ENCODE assay signal across 8 mouse cellular contexts in the genomic region with DNA sequence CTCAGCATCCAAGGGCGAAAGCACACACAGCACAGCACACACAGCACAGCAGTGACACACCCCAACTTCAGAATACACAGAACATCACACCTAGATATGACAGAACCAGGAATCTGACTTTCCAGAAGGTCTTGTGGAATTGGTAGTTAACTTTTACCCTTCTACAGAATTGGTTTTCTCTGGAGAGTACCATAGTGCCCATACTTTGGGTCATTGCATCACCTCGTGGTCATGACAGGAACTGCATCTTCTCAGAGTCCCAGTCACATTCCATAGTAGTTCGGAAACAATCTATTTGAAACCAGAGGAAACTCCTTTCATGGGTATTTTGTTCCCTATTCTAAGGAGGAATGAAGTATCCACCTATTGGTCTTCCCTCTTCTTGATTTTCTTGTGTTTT.
DNase-seq lines count a peak whose midpoint lies in the region; ATAC-seq and TF ChIP-seq lines count a peak whose summit lies in the region.
"Had no signal": no experiment of that assay in that cellular context is flagged by ENCODE, and none has a peak within 500 bp of the region (broad histone marks: within the 10 kb centered on the region; RNA-seq: fewer than 3 reads in every experiment).

No protein-coding gene starts in this region.

- no peaks in the 10 kb centered on the region for H3K27me3 ChIP-seq in C2C12 (ENCODE audit: control insufficient read depth, insufficient read depth, insufficient read length)
- H3K27me3 ChIP-seq in ES-Bruce4 (ENCODE audit: control insufficient read depth, insufficient read depth, low read length, poor library complexity, severe bottlenecking), result no peaks in the 10 kb centered on the region
- H3K27me3 ChIP-seq in kidney, postnatal 0 days (ENCODE audit: insufficient read depth, low read length), result no peaks in the 10 kb centered on the region
- no peaks in the 10 kb centered on the region for H3K27me3 ChIP-seq in liver, postnatal 0 days (ENCODE audit: insufficient read depth, low read length)
- no peaks in the 10 kb centered on the region for H3K27me3 ChIP-seq in neural tube, embryonic 14.5 days (ENCODE audit: control insufficient read depth, insufficient read depth, low read length)
- H3K27me3 ChIP-seq: hindbrain, embryonic 15.5 days had no signal

- H3K4me2 ChIP-seq in kidney, postnatal 0 days (ENCODE audit: low read length), result no peak overlapping the region
- no peak overlapping the region for H3K4me2 ChIP-seq in liver, postnatal 0 days (ENCODE audit: low read depth, low read length)
- H3K4me2 ChIP-seq in neural tube, embryonic 14.5 days (ENCODE audit: low read depth, low read length), result no peak overlapping the region
- H3K4me2 ChIP-seq: hindbrain, embryonic 15.5 days had no signal

- no peaks in the 10 kb centered on the region for H3K9me3 ChIP-seq in ES-Bruce4 (replicated peaks; ENCODE audit: control insufficient read depth, insufficient read depth, low read length, poor library complexity, severe bottlenecking)
- no peaks in the 10 kb centered on the region for H3K9me3 ChIP-seq in kidney, postnatal 0 days (replicated peaks; ENCODE audit: low read length)
- no peaks in the 10 kb centered on the region for H3K9me3 ChIP-seq in liver, postnatal 0 days (ENCODE audit: low read length)
- H3K9me3 ChIP-seq in neural tube, embryonic 14.5 days (ENCODE audit: control insufficient read depth, low read length), result no peaks in the 10 kb centered on the region
- H3K9me3 ChIP-seq: hindbrain, embryonic 15.5 days had no signal

- peak; percentile 57 for TF ChIP-seq CTCF in C2C12 (IDR thresholded peaks at IDR 0.05; ENCODE audit: control insufficient read depth, insufficient read depth, insufficient read length)
- peak; percentile 24 for TF ChIP-seq CTCF in ES-Bruce4 (IDR thresholded peaks at IDR 0.05; ENCODE audit: low read depth, low read length)
- peak; percentile 92 for TF ChIP-seq CTCF in kidney, postnatal 0 days (IDR thresholded peaks at IDR 0.05; ENCODE audit: low read depth)
- peak; percentile 88 for TF ChIP-seq CTCF in liver, postnatal 0 days (IDR thresholded peaks at IDR 0.05; ENCODE audit: low read depth)

- H3K79me2 ChIP-seq in C2C12 (ENCODE audit: control insufficient read depth, insufficient read depth), result no peaks in the 10 kb centered on the region

- 37% methylated on average over 3 of the region's 3 CpGs for WGBS in kidney, postnatal 0 days
- 39% methylated on average over 3 of the region's 3 CpGs for WGBS in liver, postnatal 0 days (ENCODE audit: insufficient replicate concordance)
- 53% methylated on average over 3 of the region's 3 CpGs for WGBS in neural tube, embryonic 14.5 days

- ATAC-seq in kidney, postnatal 0 days (replicated peaks; ENCODE audit: low FRiP score, low read depth), result peak; percentile 51
- ATAC-seq in liver, postnatal 0 days, result peak; percentile 59
- peak; percentile 50; the same call in 1 of the 2 replicates for ATAC-seq in neural tube, embryonic 14.5 days (ENCODE audit: low read depth)

- TF ChIP-seq POLR2A in ES-Bruce4 (IDR thresholded peaks at IDR 0.05; ENCODE audit: insufficient read depth, low read length), result no peak

- H3K36me3 ChIP-seq in C2C12 (ENCODE audit: control insufficient read depth, insufficient read depth) (no peaks in the 10 kb centered on the region), ES-Bruce4 (ENCODE audit: control insufficient read depth, insufficient read depth, low read length, poor library complexity, severe bottlenecking) (no peaks in the 10 kb centered on the region)
- no peaks in the 10 kb centered on the region for H3K36me3 ChIP-seq in kidney, postnatal 0 days (ENCODE audit: insufficient read depth, low read length)
- no peaks in the 10 kb centered on the region for H3K36me3 ChIP-seq in liver, postnatal 0 days (replicated peaks; ENCODE audit: insufficient read depth, low read length)
- H3K36me3 ChIP-seq in neural tube, embryonic 14.5 days (ENCODE audit: control insufficient read depth, insufficient read depth, low read length), result no peaks in the 10 kb centered on the region
- H3K36me3 ChIP-seq: hindbrain, embryonic 15.5 days had no signal

- no peak overlapping the region for H3K27ac ChIP-seq in ES-Bruce4 (ENCODE audit: insufficient read depth, low read length)
- H3K27ac ChIP-seq in kidney, postnatal 0 days, result no peak overlapping the region
- no peak overlapping the region for H3K27ac ChIP-seq in liver, postnatal 0 days (ENCODE audit: low read depth)
- H3K27ac ChIP-seq in neural tube, embryonic 14.5 days (ENCODE audit: low read depth, low read length), result no peak overlapping the region
- H3K27ac ChIP-seq: hindbrain, embryonic 15.5 days had no signal

- DNase-seq in cerebellum, postnatal 10 days, result peak; percentile 78 to 85
- peak; percentile 60 for DNase-seq in gastrocnemius, postnatal 10 days
- DNase-seq in kidney, postnatal 0 days (ENCODE audit: low spot score), result peak; percentile 77
- DNase-seq in liver, postnatal 0 days, result peak; percentile 58

- TF ChIP-seq EP300 in ES-Bruce4 (IDR thresholded peaks at IDR 0.05; ENCODE audit: insufficient read depth, low read depth, low read length), result no peak
- TF ChIP-seq EP300 in liver, postnatal 0 days (IDR thresholded peaks at IDR 0.05; ENCODE audit: low read depth), result no peak

- H3ac ChIP-seq in C2C12 (ENCODE audit: control insufficient read depth, insufficient read length, low read depth), result no peak overlapping the region

- no peaks in the 10 kb centered on the region for H3K4me1 ChIP-seq in ES-Bruce4 (ENCODE audit: control insufficient read depth, insufficient read depth, low read length)
- H3K4me1 ChIP-seq in kidney, postnatal 0 days (replicated peaks; ENCODE audit: insufficient read depth, low read length), result no peaks in the 10 kb centered on the region
- H3K4me1 ChIP-seq in liver, postnatal 0 days (ENCODE audit: insufficient read depth), result no peaks in the 10 kb centered on the region
- no peaks in the 10 kb centered on the region for H3K4me1 ChIP-seq in neural tube, embryonic 14.5 days (ENCODE audit: control insufficient read depth, insufficient read depth, low read length)
- H3K4me1 ChIP-seq: hindbrain, embryonic 15.5 days had no signal

- H3K9ac ChIP-seq in ES-Bruce4 (ENCODE audit: low read depth, poor library complexity, severe bottlenecking), result no peak overlapping the region
- no peak overlapping the region for H3K9ac ChIP-seq in kidney, postnatal 0 days (ENCODE audit: low read depth, low read length)
- H3K9ac ChIP-seq in liver, postnatal 0 days (replicated peaks), result no peak overlapping the region
- H3K9ac ChIP-seq in neural tube, embryonic 14.5 days (replicated peaks; ENCODE audit: low read depth, low read length), result no peak overlapping the region
- H3K9ac ChIP-seq: hindbrain, embryonic 15.5 days had no signal

- no peaks in the 10 kb centered on the region for H3K79me3 ChIP-seq in C2C12 (ENCODE audit: low read depth)

- H3K4me3 ChIP-seq in C2C12 (ENCODE audit: insufficient read depth, poor library complexity, severe bottlenecking) (no peak overlapping the region), ES-Bruce4 (ENCODE audit: low read depth, low read length) (no peak overlapping the region)
- H3K4me3 ChIP-seq in kidney, postnatal 0 days (replicated peaks; ENCODE audit: low read depth, low read length), result no peak overlapping the region
- H3K4me3 ChIP-seq in liver, postnatal 0 days (ENCODE audit: low read depth, low read length), result no peak overlapping the region
- no peak overlapping the region for H3K4me3 ChIP-seq in neural tube, embryonic 14.5 days (ENCODE audit: low read depth, low read length)
- H3K4me3 ChIP-seq: hindbrain, embryonic 15.5 days had no signal

TF ChIP-seq in C2C12, 6 proteins besides CTCF, POLR2A, EP300 and RAD21:
- TF ChIP-seq MYOG (IDR thresholded peaks at IDR 0.05; ENCODE audit: control insufficient read depth, extremely low read depth, insufficient read length) (no peak), MAX (IDR thresholded peaks at IDR 0.05) (no peak), MYOD1 (IDR thresholded peaks at IDR 0.05; ENCODE audit: control insufficient read depth, insufficient read length, low read depth) (no peak), FOSL1 (IDR thresholded peaks at IDR 0.05; ENCODE audit: insufficient read depth, low read length, poor library complexity, severe bottlenecking) (no peak), CEBPB (IDR thresholded peaks at IDR 0.05; ENCODE audit: low read depth) (no peak), USF1 (IDR thresholded peaks at IDR 0.05; ENCODE audit: low read depth) (no peak)

Comparison
In these comparisons a context has a peak if more than half of its experiments do, and no peak if none do; other contexts are left out.
1. CTCF ChIP-seq: peak in every context shown above with its lines; median percentile 92 in kidney, postnatal 0 days; 88 in liver, postnatal 0 days; 57 in C2C12; 24 in ES-Bruce4.